Mouse (Mus musculus): ENCODE results near the gene Creld2. TPM values are rescaled to one million over a fixed set of nuclear protein-coding genes. Genes with fewer than 3 reads are reported as not detected.
A peak's percentile ranks its signal among the peaks of the same experiment; 100 is the strongest.
"Not testable (repeated sequence)": the region's sequence is repeated elsewhere in the genome, so short reads cannot be mapped to it uniquely, and the experiment has no call there.

The Creld2 gene
- polyA plus RNA-seq, 1 experiment: 37.5 TPM

GRCm38 (mm10) chr15:88813262-88813661 lies 6.2 kb upstream of the Creld2 start:
- Histone ChIP-seq H3K4me1 (ENCODE audit: control insufficient read depth, insufficient read depth, low read length) (no peaks in the 10 kb centered on the region), H3K4me3 (replicated peaks; ENCODE audit: extremely low read depth, low read depth, low read length) (no peak overlapping the region)
- WGBS: 90% methylated on average over 3 of the region's 3 CpGs
- no peak for TF ChIP-seq POLR2A (IDR thresholded peaks at IDR 0.05; ENCODE audit: borderline replicate concordance, extremely low read depth, low read depth, low read length)
- no peak for TF ChIP-seq CTCF (IDR thresholded peaks at IDR 0.05; ENCODE audit: insufficient read depth, low read length)
- no peak for DNase-seq

GRCm38 (mm10) chr15:88813873-88814272 lies 5.6 kb upstream of the Creld2 start:
- H3K4me1 ChIP-seq (ENCODE audit: control insufficient read depth, insufficient read depth, low read length); DNase-seq; H3K4me3 ChIP-seq (replicated peaks; ENCODE audit: extremely low read depth, low read depth, low read length): not testable (repeated sequence)
- 98% methylated on average over 2 of the region's 2 CpGs for WGBS

DNA sequence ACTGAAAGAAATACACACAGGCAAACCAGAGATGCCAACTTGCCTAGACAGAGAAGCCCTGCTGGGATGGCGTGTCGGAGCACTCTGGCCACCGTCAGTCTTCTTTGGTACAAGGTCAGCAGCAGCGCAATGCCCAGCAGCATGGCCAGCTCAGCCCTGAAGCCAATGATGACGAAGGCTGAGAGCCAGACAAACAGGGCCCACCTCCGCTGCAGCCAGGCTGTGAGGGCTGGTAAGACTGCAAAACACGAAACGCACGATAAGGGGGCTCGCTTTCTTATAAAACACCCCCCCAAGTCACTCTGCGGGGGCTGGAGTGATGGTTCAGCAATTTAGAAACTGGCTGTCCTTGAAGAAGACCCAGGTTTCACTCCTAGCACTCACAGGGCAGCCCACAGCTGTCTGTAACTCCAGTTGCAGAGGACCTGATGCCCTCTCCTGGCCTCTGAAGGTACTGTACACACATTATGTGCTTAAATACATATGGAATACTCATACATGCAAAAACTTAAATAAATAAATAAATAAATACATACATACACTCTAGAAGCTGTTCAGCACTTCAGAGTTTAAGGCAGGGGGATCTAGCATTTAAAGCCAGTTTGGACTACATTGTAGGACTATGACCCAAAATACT lies 4.9 kb upstream of the Creld2 start:
- DNase-seq: no peak
- TF ChIP-seq CTCF (IDR thresholded peaks at IDR 0.05; ENCODE audit: insufficient read depth, low read length) (no peak), POLR2A (IDR thresholded peaks at IDR 0.05; ENCODE audit: borderline replicate concordance, extremely low read depth, low read depth, low read length) (no peak)
- H3K4me3 ChIP-seq (replicated peaks; ENCODE audit: extremely low read depth, low read depth, low read length): no peak overlapping the region
- H3K4me1 ChIP-seq (ENCODE audit: control insufficient read depth, insufficient read depth, low read length): no peaks in the 10 kb centered on the region
- WGBS: 98% methylated on average over 11 of the region's 11 CpGs

DNA sequence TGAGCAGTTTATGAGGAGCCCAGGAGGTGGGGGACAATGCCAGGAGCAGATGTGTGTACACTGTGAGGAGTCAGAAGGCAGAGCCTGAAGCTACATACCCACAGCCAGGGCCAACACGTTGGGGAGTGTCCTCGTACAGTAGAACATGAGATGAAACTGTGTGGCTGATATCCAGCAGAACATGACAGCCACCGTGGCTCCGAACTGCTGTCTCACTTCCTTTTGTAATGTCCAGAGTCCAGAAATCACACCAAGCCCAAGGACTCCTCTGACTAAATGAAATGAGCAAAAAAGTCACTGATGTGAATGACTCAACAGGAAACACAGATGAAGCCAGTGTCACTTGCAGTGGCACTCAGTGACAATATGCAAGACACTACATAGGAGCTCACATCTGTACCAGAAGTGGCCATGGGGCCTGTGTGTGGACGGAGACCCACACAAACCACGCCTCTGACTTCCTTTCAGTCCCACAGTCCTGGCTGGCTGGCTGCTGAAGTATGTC lies 4.2 kb upstream of the Creld2 start:
- DNase-seq: no peak
- Histone ChIP-seq H3K4me3 (replicated peaks; ENCODE audit: extremely low read depth, low read depth, low read length) (no peak overlapping the region), H3K4me1 (ENCODE audit: control insufficient read depth, insufficient read depth, low read length) (peaks cover 4% of the 10 kb centered on the region)
- 88% methylated on average over 6 of the region's 6 CpGs for WGBS
- TF ChIP-seq CTCF (IDR thresholded peaks at IDR 0.05; ENCODE audit: insufficient read depth, low read length) (no peak), POLR2A (IDR thresholded peaks at IDR 0.05; ENCODE audit: borderline replicate concordance, extremely low read depth, low read depth, low read length) (no peak)

DNA sequence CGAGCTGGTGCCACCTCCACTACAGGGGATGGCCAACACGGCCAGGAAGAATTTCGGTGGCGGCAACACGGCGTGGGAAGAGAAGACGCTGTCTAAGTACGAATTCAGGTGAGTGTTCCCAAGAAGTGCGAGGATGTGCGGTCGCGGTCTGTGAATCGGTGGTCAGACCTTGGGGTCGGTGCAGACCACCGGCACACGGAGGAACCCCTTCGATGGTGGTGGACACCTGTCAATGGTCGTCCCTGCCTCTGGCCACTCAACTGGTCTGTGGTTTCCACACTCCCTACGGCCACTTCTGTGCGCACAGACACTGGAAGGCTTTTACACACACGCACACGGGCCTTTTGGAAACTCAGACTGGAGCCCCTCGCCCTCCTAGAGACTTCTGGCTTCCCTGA lies 459 bp downstream of the Creld2 start:
- WGBS: under 1% methylated on average over 23 of the region's 23 CpGs

GRCm38 (mm10) chr15:88821403-88821802 lies 2.0 kb downstream of the Creld2 start:
- peaks cover 5% of the 10 kb centered on the region for H3K4me1 ChIP-seq (ENCODE audit: control insufficient read depth, insufficient read depth, low read length)
- 80% methylated on average over 7 of the region's 7 CpGs for WGBS
- TF ChIP-seq POLR2A (IDR thresholded peaks at IDR 0.05; ENCODE audit: borderline replicate concordance, extremely low read depth, low read depth, low read length) (no peak), CTCF (IDR thresholded peaks at IDR 0.05; ENCODE audit: insufficient read depth, low read length) (no peak)
- no peak overlapping the region for H3K4me3 ChIP-seq (replicated peaks; ENCODE audit: extremely low read depth, low read depth, low read length)
- no peak for DNase-seq

More for the DNA sequence above, 459 bp downstream of the Creld2 start:
- TF ChIP-seq POLR2A (IDR thresholded peaks at IDR 0.05; ENCODE audit: borderline replicate concordance, extremely low read depth, low read depth, low read length) (no peak), CTCF (IDR thresholded peaks at IDR 0.05; ENCODE audit: insufficient read depth, low read length) (no peak)
- DNase-seq: no peak
- peaks cover 5% of the 10 kb centered on the region for H3K4me1 ChIP-seq (ENCODE audit: control insufficient read depth, insufficient read depth, low read length)
- H3K4me3 ChIP-seq (replicated peaks; ENCODE audit: extremely low read depth, low read depth, low read length): peak overlapping the region; percentile 81

GRCm38 (mm10) chr15:88822513-88822912 lies 3.1 kb downstream of the Creld2 start:
- no peak for DNase-seq

DNA sequence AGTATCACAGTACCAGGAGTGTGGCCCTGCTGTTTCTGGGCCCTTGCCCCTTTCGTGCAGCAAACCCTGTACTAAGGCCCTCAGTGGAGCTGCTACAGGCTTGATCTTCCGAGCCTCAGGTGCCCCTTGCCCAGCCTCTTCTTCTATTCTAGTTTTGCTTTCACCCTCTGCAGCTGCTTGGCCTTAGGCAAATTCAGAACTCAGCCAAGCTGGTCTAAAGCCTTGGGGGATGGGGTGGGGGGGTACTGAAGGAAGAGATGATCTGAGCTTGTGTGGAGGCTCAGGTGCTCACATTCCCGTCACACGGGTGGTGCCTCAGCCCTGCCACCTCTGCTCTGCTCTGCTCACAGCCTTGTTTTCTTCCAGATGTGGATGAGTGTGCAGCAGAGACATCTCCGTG lies 3.9 kb downstream of the Creld2 start:
- no peak for TF ChIP-seq CTCF (IDR thresholded peaks at IDR 0.05; ENCODE audit: insufficient read depth, low read length)
- TF ChIP-seq POLR2A (IDR thresholded peaks at IDR 0.05; ENCODE audit: borderline replicate concordance, extremely low read depth, low read depth, low read length): no peak
- WGBS: 91% methylated on average over 5 of the region's 5 CpGs
- no peak overlapping the region for H3K4me3 ChIP-seq (replicated peaks; ENCODE audit: extremely low read depth, low read depth, low read length)
- DNase-seq: no peak
- H3K4me1 ChIP-seq (ENCODE audit: control insufficient read depth, insufficient read depth, low read length): peaks cover 5% of the 10 kb centered on the region

More at GRCm38 (mm10) chr15:88822513-88822912, 3.1 kb downstream of the Creld2 start:
- Histone ChIP-seq H3K4me1 (ENCODE audit: control insufficient read depth, insufficient read depth, low read length) (peaks cover 5% of the 10 kb centered on the region), H3K4me3 (replicated peaks; ENCODE audit: extremely low read depth, low read depth, low read length) (no peak overlapping the region)
- 95% methylated on average over 7 of the region's 7 CpGs for WGBS
- no peak for TF ChIP-seq CTCF (IDR thresholded peaks at IDR 0.05; ENCODE audit: insufficient read depth, low read length)
- no peak for TF ChIP-seq POLR2A (IDR thresholded peaks at IDR 0.05; ENCODE audit: borderline replicate concordance, extremely low read depth, low read depth, low read length)

DNA sequence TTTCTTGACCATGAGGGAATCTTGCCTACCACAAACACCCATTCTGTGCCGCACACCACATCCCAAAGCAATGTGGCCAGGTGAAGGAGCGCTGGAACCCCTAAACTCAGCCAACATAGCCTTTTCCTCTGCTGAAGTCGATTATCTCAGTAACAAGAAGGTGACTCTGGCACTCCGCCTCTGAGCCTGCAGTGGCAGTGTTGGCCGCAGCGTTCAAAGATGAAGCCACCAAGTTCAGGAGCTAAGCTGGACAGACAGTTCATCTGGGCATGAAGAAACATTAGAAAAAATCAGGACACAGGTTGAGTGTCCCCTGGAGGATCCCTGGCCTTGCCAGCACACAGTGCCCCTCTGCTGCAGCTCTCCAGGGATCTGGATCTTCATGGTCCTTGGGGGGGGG lies 8.0 kb downstream of the Creld2 start:
- 92% methylated on average over 6 of the region's 6 CpGs for whole genome bisulfite sequencing

More for the DNA sequence above, 8.0 kb downstream of the Creld2 start:
- DNase-seq: no peak
- peaks cover 2% of the 10 kb centered on the region for H3K4me1 ChIP-seq (ENCODE audit: control insufficient read depth, insufficient read depth, low read length)
- no peak for TF ChIP-seq CTCF (IDR thresholded peaks at IDR 0.05; ENCODE audit: insufficient read depth, low read length)
- no peak for TF ChIP-seq POLR2A (IDR thresholded peaks at IDR 0.05; ENCODE audit: borderline replicate concordance, extremely low read depth, low read depth, low read length)
- no peak overlapping the region for H3K4me3 ChIP-seq (replicated peaks; ENCODE audit: extremely low read depth, low read depth, low read length)
